Mouse (Mus musculus): Measurements from ENCODE around the gene Ctcf.
A peak's percentile ranks its signal among the peaks of the same experiment; 100 is the strongest.

The Ctcf gene

GRCm38 (mm10) chr8:105617451-105618278 lies 18.7 kb upstream of the Ctcf start:
- DNase-seq: peak; percentile 68

- no peak for DNase-seq
These were observed 18.1 kb upstream of the Ctcf start for GRCm38 (mm10) chr8:105618279-105618634.

- no peak for DNase-seq
These were observed 17.3 kb upstream of the Ctcf start for GRCm38 (mm10) chr8:105618892-105619591.

GRCm38 (mm10) chr8:105620211-105620610 lies 16.2 kb upstream of the Ctcf start:
- peak; percentile 42 for DNase-seq

GRCm38 (mm10) chr8:105620946-105621720 lies 15.2 kb upstream of the Ctcf start:
- peak; percentile 52 for DNase-seq

- peak; percentile 52 for DNase-seq
These were observed 14.5 kb upstream of the Ctcf start for GRCm38 (mm10) chr8:105621841-105622240.

GRCm38 (mm10) chr8:105622421-105622920 lies 13.9 kb upstream of the Ctcf start:
- peak; percentile 99 for DNase-seq

- peak; percentile 86 for DNase-seq
These were observed 13.2 kb upstream of the Ctcf start for GRCm38 (mm10) chr8:105623118-105623517.

- peak; percentile 59 for DNase-seq
These were observed 12.6 kb upstream of the Ctcf start for GRCm38 (mm10) chr8:105623679-105624245.

GRCm38 (mm10) chr8:105624401-105624800 lies 12.0 kb upstream of the Ctcf start:
- DNase-seq: peak; percentile 70

GRCm38 (mm10) chr8:105624831-105625230 lies 11.5 kb upstream of the Ctcf start:
- DNase-seq: peak; percentile 60

- peak; percentile 12 for DNase-seq
These were observed 10.3 kb upstream of the Ctcf start for GRCm38 (mm10) chr8:105626086-105626485.

GRCm38 (mm10) chr8:105629337-105629736 lies 7.0 kb upstream of the Ctcf start:
- DNase-seq: peak; percentile 16

- DNase-seq: peak; percentile 30
These were observed 1.5 kb upstream of the Ctcf start for GRCm38 (mm10) chr8:105634771-105635458.

GRCm38 (mm10) chr8:105635481-105635880 lies 887 bp upstream of the Ctcf start:
- no peak for DNase-seq

GRCm38 (mm10) chr8:105636963-105637510 lies 669 bp downstream of the Ctcf start, which contains the start of gene Agrp:
TSS of gene Agrp (minus strand) at chr8:105637393.
- DNase-seq: peak; percentile 79

GRCm38 (mm10) chr8:105637601-105638041 lies 1.3 kb downstream of the Ctcf start:
- no peak for DNase-seq

GRCm38 (mm10) chr8:105638510-105638909 lies 2.1 kb downstream of the Ctcf start:
- peak; percentile 47 for DNase-seq

GRCm38 (mm10) chr8:105639835-105640234 lies 3.5 kb downstream of the Ctcf start:
- no peak for DNase-seq

GRCm38 (mm10) chr8:105640511-105640910 lies 4.1 kb downstream of the Ctcf start:
- no peak for DNase-seq

- no peak for DNase-seq
These were observed 8.8 kb downstream of the Ctcf start for GRCm38 (mm10) chr8:105645205-105645604.

- no peak for DNase-seq
These were observed 12.6 kb downstream of the Ctcf start for GRCm38 (mm10) chr8:105648929-105649328.

Data from thymus, postnatal 4 days (tissue).